ENCODE assay signal across 1 mouse cellular context in genomic region chr5:43052668-43053067, GRCm38 (mm10).
TF ChIP-seq lines count a peak whose summit lies in the region.

No protein-coding gene starts in this region.

TF ChIP-seq in CH12.LX, 34 proteins besides CTCF, POLR2A, EP300 and RAD21 (continued from another document):
- peak; percentile 2; the same call in 1 of the 2 replicates for TF ChIP-seq USF1 (IDR thresholded peaks at IDR 0.05; ENCODE audit: low read depth, low read length)
- TF ChIP-seq MAX (IDR thresholded peaks at IDR 0.05; ENCODE audit: low read length): peak; percentile 42; the same call in 1 of the 2 replicates
- TF ChIP-seq UBTF (IDR thresholded peaks at IDR 0.05; ENCODE audit: low read depth, low read length): no peak
- TF ChIP-seq GABPA (IDR thresholded peaks at IDR 0.05; ENCODE audit: insufficient replicate concordance, low read depth, low read length): no peak
- TF ChIP-seq POLR2AphosphoS2 (IDR thresholded peaks at IDR 0.05; ENCODE audit: low read depth, low read length): no peak
- peak; percentile 91 for TF ChIP-seq BHLHE40 (IDR thresholded peaks at IDR 0.05; ENCODE audit: low read depth, low read length)
- no peak for TF ChIP-seq MAFK (IDR thresholded peaks at IDR 0.05; ENCODE audit: insufficient replicate concordance, low read length)
- no peak for TF ChIP-seq KAT2A (IDR thresholded peaks at IDR 0.05; ENCODE audit: insufficient replicate concordance, low read length)
- no peak for TF ChIP-seq MYC (IDR thresholded peaks at IDR 0.05; ENCODE audit: low read depth, low read length)
- TF ChIP-seq PAX5 (IDR thresholded peaks at IDR 0.05; ENCODE audit: low read length): no peak
- no peak for TF ChIP-seq HCFC1 (IDR thresholded peaks at IDR 0.05; ENCODE audit: low read depth, low read length)
- TF ChIP-seq IRF4 (IDR thresholded peaks at IDR 0.05; ENCODE audit: low read depth, low read length): peak; percentile 74
- peak; percentile 64; the same call in 1 of the 2 replicates for TF ChIP-seq ETS1 (conservative IDR thresholded peaks at IDR 0.05; ENCODE audit: low read depth, low read length)
- TF ChIP-seq ZNF384 (IDR thresholded peaks at IDR 0.05; ENCODE audit: low read depth, low read length): no peak
- TF ChIP-seq CHD2 (IDR thresholded peaks at IDR 0.05; ENCODE audit: low read length): no peak
- TF ChIP-seq MXI1 (IDR thresholded peaks at IDR 0.05; ENCODE audit: low read depth, low read length): peak; percentile 45; the same call in 1 of the 2 replicates
